Mouse (Mus musculus) lung, postnatal 0 days (tissue): Measurements from ENCODE around the gene Cyb5rl.

Source experiments
- CTCF ChIP-seq: IDR thresholded peaks from 2 replicates; pipeline ENCODE4 v1.5.1; 2016; ENCODE audit warnings: antibody characterized with exemption, mild to moderate bottlenecking
- EP300 ChIP-seq: IDR thresholded peaks from 2 replicates; pipeline ENCODE4 v1.6.1; 2016; ENCODE audit warnings: antibody characterized with exemption, mild to moderate bottlenecking, control low read depth

- no peak for TF ChIP-seq CTCF
- TF ChIP-seq EP300: no peak
Observed at GRCm38 (mm10) chr4:107079716-107080115, 12.9 kb downstream of the Cyb5rl start.
